Mouse (Mus musculus): ENCODE measurements at regions not wholly inside any gene's neighbourhood (a gene's known extent, or its start where the extent isn't known, plus 50 kb on each side); places are given as distances from the start of the nearest gene placed in this dataset.

DNA sequence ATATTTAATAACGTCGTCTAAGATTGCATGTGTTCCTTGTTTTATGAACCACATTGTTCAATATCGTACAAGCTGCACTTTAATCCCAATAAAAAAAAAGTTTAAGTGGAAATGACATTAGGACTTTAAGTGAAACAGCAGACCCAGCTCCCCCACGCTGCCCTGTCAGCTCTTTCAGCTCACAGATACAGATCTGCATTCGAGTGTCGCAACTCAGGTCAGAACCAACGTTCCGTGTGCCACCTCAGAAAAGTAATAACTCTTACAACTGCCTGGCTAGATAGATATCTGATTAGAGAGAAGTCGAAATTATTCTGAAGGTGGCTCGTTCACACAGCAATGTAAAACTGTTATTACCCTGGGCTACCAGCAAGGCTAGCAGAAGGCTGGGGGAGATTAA, 364.0 kb upstream of the Dach1 start:
- no peak for DNase-seq (ENCODE audit: low spot score)

DNA sequence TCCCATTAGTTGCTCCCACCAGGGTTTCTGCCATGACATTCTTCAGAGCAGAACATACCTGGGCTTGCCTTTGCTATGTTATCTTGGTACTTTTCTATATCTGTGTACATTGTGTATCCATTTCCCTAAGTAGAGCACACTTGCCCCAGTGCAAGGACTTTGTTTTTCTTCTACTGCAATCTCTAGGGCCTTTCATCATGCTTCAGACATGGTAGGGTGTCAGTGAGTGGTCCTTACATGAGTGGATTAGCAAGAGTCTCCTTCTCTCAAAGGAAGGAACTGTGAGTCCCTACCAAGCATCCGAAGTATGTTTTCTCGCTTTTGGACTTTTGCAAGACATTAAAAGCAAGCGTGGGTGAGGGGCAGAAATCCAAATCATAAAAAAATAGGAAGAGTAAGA, 351.4 kb upstream of the Dach1 start:
- DNase-seq (ENCODE audit: low spot score): no peak

DNA sequence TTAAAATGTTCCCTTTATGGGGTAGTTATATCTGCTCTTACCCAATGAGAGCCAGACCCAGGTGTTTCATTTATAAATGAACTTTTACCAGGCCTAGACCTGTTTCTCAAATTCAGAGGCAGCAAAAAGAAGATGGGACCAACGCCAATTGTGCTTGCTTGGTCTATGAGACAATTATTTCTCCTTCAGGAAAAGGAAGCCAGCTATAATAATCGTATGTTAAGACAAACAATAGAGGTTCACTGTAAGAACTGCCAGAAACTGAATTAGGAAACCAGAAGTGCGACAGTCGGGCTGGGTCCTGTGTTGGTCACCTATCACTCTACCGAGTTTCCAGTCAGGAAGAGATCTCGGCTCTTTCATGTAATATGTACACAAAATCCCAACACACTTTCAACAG, 335.8 kb upstream of the Dach1 start:
- DNase-seq (ENCODE audit: low spot score): no peak

DNA sequence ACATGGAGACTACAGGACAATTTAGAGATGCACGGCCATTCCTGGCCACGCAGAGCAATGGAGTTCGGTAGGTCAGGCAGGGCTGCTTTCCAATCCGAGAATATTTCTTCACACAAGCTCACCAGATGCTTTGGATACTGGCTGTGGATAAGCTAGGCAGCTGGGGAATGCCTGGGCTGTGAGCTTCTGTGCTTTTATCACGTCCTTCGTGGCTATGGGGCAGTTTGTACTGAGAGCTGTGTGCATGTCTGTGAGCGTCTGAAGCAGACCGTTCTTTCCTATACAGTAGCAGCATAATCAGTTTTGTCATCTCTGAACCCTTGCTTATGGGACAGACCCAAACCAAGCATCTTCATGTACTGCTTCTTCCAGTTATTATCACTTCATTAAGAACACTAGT, 307.9 kb upstream of the Dach1 start:
- DNase-seq (ENCODE audit: low spot score): no peak

DNA sequence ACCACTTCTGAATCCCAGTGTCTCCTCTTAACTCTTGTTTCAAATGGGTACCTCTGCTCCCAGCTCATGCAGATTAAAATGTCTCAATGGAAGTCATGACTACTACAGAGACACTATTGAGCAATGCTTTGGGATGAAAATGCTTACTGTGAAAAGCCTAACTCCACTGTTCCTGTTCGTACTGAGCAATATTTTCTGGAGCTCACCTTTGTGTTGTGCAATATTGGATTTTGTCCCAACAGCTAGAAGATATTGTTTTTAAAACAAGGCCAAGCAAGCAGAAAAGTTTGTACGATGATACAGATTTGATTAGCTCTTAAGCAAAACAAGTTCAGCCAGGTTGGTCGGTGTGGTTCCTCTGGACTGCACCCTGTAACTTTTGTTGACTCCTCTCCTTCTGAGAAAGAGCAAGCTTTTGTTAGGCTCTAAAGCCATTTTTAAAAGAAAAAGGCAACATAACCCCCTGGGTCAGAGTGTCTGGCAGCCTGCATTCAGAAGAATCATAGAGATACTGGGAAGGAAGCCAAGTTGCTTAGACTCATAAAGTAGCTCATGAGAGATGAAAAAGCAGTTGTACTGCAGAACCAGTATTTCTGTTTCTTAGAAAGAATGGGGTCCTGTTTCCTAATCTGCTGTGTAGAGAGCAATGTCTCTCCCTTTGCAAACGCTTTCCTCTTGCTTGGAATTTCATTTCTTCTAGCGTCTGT, 302.4 kb upstream of the Dach1 start:
- no peak for DNase-seq (ENCODE audit: low spot score)

DNA sequence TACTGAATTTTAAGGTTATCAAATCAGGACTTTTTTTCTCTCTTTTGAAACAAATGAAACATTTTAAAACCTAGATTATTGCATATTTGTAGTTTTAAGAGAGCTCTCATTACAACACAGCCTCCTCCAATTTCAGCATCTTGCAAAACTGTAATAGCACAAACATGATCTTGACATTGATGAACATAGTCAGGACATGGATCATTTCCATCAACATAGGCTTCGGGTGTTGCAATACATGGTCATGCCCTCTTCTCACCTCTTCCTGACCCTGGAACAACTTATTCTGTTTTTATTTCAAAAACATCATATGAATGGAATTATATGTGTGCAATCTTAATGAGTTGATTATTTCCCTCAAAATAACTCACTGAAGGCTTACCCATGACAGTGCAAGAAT, 284.9 kb upstream of the Dach1 start:
- DNase-seq (ENCODE audit: low spot score): no peak

DNA sequence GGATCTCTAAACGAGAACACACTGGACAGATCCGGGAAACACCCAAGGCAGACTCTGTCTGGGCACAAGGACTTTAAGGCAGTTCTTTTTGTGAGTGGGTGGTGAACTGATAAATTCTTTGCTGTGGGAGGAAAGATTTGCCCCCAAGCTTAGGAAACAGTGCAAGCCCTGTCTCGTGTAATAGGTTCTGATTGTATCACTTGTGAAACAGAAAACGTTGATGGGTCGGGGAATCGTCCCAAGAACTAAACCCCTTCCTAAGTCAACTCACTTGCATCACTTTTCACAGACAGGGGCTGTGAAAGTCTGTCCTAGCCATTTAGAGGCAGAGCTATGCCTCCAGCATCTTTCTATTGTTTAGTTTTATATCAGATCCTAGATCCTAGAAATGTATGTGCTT, 282.6 kb upstream of the Dach1 start:
- DNase-seq (ENCODE audit: low spot score): no peak

DNA sequence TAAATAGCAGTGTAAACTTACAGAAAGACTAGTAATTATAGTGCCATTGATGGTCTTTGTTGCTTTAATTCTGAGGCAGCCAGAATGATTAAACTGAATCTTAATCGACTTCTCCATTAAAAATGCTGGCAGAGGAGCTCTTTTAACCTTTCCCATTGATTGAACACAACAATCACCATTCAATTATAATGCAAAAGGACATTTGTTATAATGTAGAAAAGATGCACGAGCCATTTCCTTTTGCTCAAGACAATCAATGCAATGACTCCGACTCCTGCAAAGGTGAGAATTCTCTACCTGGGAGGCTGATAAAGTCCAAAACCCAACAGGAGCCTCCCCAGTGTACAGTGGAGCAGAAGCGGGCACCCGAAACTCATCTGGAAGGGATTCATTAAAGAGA, 280.0 kb upstream of the Dach1 start:
- DNase-seq (ENCODE audit: low spot score): no peak

DNA sequence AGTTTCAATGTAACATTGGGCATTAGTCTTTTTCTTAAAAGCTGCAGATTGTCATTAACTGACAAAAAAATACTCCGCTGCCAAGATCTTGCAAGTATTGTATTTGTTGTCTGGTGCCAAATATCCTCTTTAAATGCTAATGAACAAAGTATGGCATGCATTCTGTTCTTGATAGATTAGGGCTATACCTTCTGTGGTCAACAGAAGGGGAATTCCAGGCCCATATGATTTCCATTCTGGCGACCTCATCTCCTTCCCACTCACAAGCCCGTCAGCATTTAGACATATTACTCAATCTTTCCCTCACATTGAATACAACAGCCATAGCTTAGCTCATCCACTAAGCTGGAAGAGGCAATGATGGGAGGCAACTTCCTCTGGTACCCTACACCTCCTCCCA, 272.8 kb upstream of the Dach1 start:
- no peak for DNase-seq (ENCODE audit: low spot score)

DNA sequence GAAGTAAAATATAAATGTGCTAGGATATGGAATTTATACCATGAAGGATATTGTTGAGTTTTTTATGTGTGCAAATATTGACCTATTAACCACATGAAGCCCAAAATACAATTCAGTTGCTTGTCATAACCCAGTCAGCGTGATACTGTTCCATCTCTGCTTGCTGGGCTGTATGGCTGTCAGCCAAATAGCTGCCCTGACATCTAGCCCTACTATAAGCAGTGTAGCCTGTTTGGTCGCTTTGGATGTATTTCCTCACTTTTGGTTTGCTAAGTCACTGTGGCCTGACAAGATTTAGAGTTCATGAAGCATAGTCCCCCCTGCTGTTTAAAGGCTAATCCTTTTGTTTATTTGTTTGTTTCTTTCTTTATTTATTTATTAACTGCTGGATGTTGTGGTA, 272.4 kb upstream of the Dach1 start:
- DNase-seq (ENCODE audit: low spot score): no peak

DNA sequence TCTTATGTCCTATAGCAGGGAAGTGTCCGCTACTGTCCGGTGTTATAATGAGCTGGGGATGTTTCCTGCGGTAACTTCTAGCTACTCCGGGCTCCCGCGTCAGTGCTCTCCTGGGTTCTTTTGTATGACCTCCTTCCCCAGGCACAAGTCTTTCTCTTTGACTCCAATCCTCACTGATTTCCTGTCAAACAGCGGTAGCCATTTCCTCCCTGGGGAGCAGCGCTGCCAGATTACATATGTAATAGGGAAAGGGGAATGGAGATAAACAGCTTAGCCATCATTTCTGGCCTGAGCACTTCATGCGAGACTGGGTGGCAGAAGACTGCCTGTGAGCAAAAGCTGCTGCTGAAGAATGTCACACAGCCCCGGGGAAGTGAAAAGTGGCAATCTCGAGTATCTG, 262.4 kb upstream of the Dach1 start:
- DNase-seq (ENCODE audit: low spot score): no peak

DNA sequence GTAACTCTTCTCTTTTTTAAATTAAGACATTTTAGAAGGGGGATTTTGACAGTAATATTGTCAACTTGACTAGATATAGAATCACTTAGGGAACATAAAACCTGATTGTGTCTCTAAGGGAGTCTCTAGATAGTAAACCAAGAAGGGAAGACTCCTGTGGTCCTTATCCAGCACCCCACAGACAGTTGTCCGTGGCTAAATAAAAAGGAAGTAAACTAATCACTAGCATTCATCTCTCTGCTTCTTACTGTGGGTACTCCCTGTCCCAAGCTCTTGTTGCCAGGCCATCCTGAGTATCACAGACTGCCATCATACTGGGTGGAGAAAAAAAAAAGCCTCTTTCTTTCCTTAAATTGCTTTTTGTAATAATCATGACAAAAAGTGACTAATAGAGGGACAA, 248.2 kb upstream of the Dach1 start:
- no peak for DNase-seq (ENCODE audit: low spot score)

DNA sequence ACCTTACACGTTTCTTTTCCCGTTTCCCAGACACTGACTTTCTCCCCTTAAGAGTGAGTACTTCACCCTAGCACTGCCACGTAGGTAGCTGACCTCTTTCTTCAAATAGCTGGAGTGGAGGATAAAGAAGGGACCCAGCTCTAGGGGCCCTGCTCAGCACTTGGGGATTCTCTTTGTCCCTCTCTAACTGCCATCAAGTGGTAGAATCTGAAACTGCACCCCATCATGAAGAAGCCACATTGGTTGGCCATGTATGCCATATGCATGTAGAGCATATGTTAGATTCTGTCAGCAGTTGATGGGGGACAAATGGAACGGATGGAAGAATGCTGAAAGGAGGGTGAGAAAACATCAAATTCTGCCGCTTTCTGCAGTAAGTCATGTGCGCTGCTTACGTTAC, 244.6 kb upstream of the Dach1 start:
- DNase-seq (ENCODE audit: low spot score): no peak

DNA sequence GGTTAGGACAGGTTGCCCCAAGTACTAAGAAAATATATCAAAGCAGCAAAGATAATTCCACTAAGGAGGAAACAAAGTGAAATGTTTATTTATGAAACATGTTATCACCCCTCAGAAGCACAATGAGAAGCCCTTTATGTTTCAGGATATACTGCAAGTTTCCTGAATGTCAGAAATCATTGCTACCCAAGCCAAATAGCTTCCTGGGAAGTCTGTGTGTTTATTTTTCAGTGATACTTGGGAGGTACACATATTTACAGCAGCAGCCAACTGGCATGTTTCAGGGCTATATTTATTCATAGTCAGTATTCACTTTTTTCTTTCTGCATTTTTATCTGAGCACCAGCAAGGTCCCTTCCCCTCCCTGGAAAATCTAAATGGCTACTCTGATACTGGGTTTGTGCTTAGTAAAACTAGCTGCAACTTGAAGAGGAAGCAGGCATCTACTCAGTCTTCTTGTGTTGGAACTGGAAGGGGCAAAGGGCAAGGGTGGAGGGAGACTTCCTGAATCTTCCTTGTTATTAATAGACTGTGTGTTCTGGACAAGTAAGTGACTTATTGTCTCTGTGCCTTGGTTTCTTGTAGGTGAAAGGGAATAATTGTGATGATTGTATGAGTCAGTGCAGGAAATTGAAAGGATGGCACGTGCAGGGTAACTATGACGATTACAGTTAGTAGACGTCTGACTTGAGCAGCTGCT, 236.5 kb upstream of the Dach1 start:
- no peak for DNase-seq (ENCODE audit: low spot score)

DNA sequence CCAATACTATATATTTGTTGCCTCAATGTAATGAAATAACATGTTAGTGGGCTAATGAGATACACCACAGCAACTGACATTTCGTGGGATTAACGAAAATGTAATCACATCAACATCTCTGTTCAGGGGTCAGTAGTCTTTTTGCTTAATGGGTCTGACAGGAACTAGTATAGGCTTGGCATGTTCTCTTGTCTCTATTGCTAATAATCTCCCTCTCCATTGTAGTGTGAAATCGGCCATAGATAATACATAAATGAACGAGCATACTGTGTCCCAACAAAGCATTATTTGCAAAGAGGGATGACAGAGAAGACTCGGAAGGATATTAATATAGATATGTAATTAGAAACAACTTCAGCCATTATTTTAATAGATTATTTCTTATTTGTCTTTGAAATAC, 234.5 kb upstream of the Dach1 start:
- no peak for DNase-seq (ENCODE audit: low spot score)

DNA sequence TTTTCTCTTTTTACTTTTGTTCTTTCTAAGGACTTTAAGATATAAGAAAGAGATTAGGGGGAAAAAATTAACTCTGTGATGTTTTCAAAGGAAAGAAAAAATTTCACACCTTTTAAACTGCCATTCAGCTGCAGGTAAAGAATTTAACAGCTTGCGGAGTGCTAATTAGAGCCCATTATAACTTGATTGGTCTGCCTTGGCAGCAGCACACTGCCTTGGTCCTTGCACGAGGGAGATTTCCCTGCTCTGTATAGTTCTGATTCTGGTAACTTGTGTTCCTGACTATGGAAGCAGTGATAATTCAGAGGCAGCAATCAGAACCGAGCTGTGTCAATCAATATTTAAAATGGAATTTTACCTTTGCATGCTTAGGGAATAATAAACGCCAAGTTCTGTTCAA, 218.3 kb upstream of the Dach1 start:
- no peak for DNase-seq (ENCODE audit: low spot score)
